Mouse (Mus musculus) thymus, adult 18-20 months (tissue): ENCODE results near the gene Bcr.

Source experiments
- DNase-seq, 2 experiments: peaks; one replicate each; pipeline ENCODE4 v3.0.0; 2022; ENCODE audit warnings: mixed read lengths in 2 of 2

The Bcr gene

GRCm38 (mm10) chr10:75135518-75136162, 75.2 kb downstream of the Bcr start:
- DNase-seq: no peak

GRCm38 (mm10) chr10:75137148-75137547, 76.8 kb downstream of the Bcr start:
- peak; percentile 70 to 83 for DNase-seq

GRCm38 (mm10) chr10:75145221-75145620, 84.8 kb downstream of the Bcr start:
- DNase-seq: no peak

GRCm38 (mm10) chr10:75146001-75146400, 85.6 kb downstream of the Bcr start:
- DNase-seq: peak; percentile 73 to 83

GRCm38 (mm10) chr10:75146619-75147018, 86.2 kb downstream of the Bcr start:
- DNase-seq: no peak

- DNase-seq: no peak
Observed at GRCm38 (mm10) chr10:75148295-75148694, 87.9 kb downstream of the Bcr start.

- no peak for DNase-seq
Observed at GRCm38 (mm10) chr10:75150361-75150760, 90.0 kb downstream of the Bcr start.

- peak in 1 of 2 experiments; percentile 32 for DNase-seq
Observed at GRCm38 (mm10) chr10:75151311-75151710, 90.9 kb downstream of the Bcr start.

- DNase-seq: no peak
Observed at GRCm38 (mm10) chr10:75156835-75157234, 96.4 kb downstream of the Bcr start.

- DNase-seq: no peak
Observed at GRCm38 (mm10) chr10:75157713-75158112, 97.3 kb downstream of the Bcr start.

GRCm38 (mm10) chr10:75158356-75158755, 98.0 kb downstream of the Bcr start:
- no peak for DNase-seq

- DNase-seq: no peak
Observed at GRCm38 (mm10) chr10:75160171-75160900, 99.9 kb downstream of the Bcr start.

GRCm38 (mm10) chr10:75165825-75166481, 105.6 kb downstream of the Bcr start:
- no peak for DNase-seq

GRCm38 (mm10) chr10:75166601-75167000, 106.2 kb downstream of the Bcr start:
- no peak for DNase-seq

- DNase-seq: no peak
Observed at GRCm38 (mm10) chr10:75170207-75170850, 109.9 kb downstream of the Bcr start.

- DNase-seq: no peak
Observed at GRCm38 (mm10) chr10:75173056-75173455, 112.7 kb downstream of the Bcr start.

GRCm38 (mm10) chr10:75173712-75174111, 113.3 kb downstream of the Bcr start:
- DNase-seq: no peak

GRCm38 (mm10) chr10:75176494-75176893, 116.1 kb downstream of the Bcr start:
- DNase-seq: no peak

GRCm38 (mm10) chr10:75178911-75179310, 118.5 kb downstream of the Bcr start:
- no peak for DNase-seq

- DNase-seq: peak; percentile 34
Observed at GRCm38 (mm10) chr10:75182151-75182774, 121.9 kb downstream of the Bcr start.

- no peak for DNase-seq
Observed at GRCm38 (mm10) chr10:75184826-75185225, 124.4 kb downstream of the Bcr start.

- no peak for DNase-seq
Observed at GRCm38 (mm10) chr10:75186551-75186950, 126.2 kb downstream of the Bcr start.
